Mouse (Mus musculus) brain, embryonic 14.5 days (tissue): Measurements from ENCODE around the gene Abhd17a. TPM values are rescaled to one million over a fixed set of nuclear protein-coding genes. Genes with fewer than 3 reads are reported as not detected.

ENCODE experiments used
- DNase-seq: peaks from one replicate; pipeline ENCODE4 v3.0.0-alpha.2; 2011; ENCODE audit warnings: low read depth
- CTCF ChIP-seq: fragments of 200-500 bp; IDR thresholded peaks from 2 replicates; pipeline ENCODE4 v1.5.1; 2012; ENCODE audit warnings: inconsistent platforms, mild to moderate bottlenecking, moderate library complexity, borderline replicate concordance; ENCODE audit not compliant: insufficient read depth, insufficient read length; ENCODE audit errors: extremely low read depth
- POLR2A ChIP-seq: fragments of 200-500 bp; IDR thresholded peaks from 2 replicates; pipeline ENCODE4 v1.6.1; 2012; ENCODE audit warnings: mild to moderate bottlenecking, inconsistent platforms, borderline replicate concordance; ENCODE audit not compliant: poor library complexity, insufficient read depth, insufficient read length, severe bottlenecking; ENCODE audit errors: extremely low read depth
- polyA plus RNA-seq: library from polyadenylated mRNA; depleted of rRNA; stranded (reverse); fragments of >200 nt; gene quantifications from 2 replicates; pipeline ENCODE4 v1.2.3, GENCODE M21; 2012; rRNA removed

The Abhd17a gene
- polyA plus RNA-seq, result 170 and 188 TPM in 2 replicates

- DNase-seq, result peak; percentile 99
- TF ChIP-seq POLR2A (peak; percentile 91), CTCF (no peak)
Measured at GRCm38 (mm10) chr10:80589879-80590854, at the start of gene Abhd17a. Gene Abhd17a (minus strand): TSS chr10:80590341.

- no peak for DNase-seq
- TF ChIP-seq POLR2A, result no peak
- no peak for TF ChIP-seq CTCF
Measured at GRCm38 (mm10) chr10:80635345-80635744, 45.2 kb upstream of the Abhd17a start.

- no peak for DNase-seq
Measured at GRCm38 (mm10) chr10:80628925-80629324, 38.8 kb upstream of the Abhd17a start.

GRCm38 (mm10) chr10:80627685-80628084, 37.5 kb upstream of the Abhd17a start:
- TF ChIP-seq POLR2A (no peak), CTCF (no peak)
- no peak for DNase-seq

More at GRCm38 (mm10) chr10:80628925-80629324, 38.8 kb upstream of the Abhd17a start:
- TF ChIP-seq CTCF, result no peak
- TF ChIP-seq POLR2A, result no peak

GRCm38 (mm10) chr10:80625764-80626163, 35.6 kb upstream of the Abhd17a start:
- no peak for DNase-seq
- no peak for TF ChIP-seq CTCF
- TF ChIP-seq POLR2A, result no peak

DNA sequence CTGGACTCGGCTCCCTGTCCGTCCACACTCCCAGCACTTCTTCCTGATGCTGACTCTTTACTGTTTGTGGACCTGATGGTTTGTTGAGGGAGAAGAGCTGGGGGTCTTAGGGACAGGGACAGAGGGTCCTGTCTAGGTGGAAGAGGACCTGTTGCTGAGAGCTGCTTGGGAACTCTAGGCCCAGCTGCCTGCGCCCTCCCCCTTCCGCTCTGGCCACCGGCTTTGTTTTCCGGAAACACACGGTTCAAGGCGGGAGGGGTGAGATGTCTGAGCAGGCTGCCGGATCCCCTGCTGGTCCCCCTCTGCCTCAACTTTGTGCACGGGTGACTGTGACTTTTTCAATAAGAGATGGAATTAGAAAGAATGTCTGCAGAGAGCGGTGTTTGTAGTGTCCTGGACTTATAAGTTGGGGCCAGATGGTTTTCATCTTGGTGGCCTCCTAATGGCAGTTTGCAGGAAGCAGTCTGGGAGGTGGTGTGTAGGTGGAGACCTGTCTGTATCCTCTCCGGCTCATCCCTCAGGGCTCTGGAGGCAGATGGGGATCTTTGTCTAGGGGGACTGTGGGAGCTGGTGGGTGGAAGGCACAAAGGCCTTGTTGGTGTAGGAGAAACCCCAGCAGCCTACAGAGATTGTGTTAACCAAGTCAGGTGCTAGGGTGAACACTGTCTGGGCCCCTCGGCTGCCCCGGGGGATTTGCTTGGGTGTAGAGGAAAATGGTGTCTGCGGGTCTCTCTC, 33.5 kb upstream of the Abhd17a start:
- DNase-seq, result peak; percentile 39
- TF ChIP-seq CTCF, result no peak

- peak; percentile 11 for DNase-seq
Measured at GRCm38 (mm10) chr10:80622661-80623456, 32.7 kb upstream of the Abhd17a start, which contains the start of gene Csnk1g2. Gene Csnk1g2 (plus strand): TSS chr10:80622838.

DNA sequence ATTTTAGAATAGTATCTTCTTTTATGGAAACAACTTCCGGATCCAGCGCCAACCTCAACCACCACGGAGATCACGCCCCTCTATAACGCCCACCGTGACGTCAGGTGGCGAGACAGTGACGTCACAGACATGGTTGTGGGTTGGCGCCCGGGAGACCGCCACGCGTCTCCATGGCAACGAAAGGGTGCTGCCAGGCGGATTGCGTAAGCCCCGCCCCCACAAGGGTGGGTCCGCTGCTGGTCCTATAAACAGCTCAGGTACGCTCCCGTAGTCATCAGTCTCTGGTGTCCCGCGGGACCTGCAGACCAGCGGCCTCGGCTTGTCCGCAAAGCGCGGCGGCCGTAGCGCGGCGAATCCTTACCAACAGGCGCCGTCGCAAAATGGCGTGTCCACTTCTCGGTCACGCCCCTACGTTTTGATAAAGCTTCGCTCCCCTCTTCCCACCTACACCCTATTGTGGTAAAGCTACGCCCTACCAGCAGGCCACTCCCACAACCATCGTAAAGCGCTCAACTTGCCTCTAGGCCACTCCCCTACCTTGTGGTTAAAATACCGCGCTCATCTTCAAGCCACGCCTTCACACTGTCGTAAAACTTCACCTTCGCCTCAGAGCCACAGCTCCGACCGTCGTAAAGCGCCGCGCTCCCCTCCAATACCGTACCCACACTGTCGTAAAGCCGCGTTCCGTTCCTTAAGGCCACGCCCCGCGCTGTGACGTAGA, 32.0 kb upstream of the Abhd17a start:
- peak; percentile 42; the same call in 1 of the 2 replicates for TF ChIP-seq POLR2A
- TF ChIP-seq CTCF, result no peak
- DNase-seq, result peak; percentile 100

More at GRCm38 (mm10) chr10:80622661-80623456, 32.7 kb upstream of the Abhd17a start, which contains the start of gene Csnk1g2:
- no peak for TF ChIP-seq CTCF
- TF ChIP-seq POLR2A, result peak; percentile 96

DNA sequence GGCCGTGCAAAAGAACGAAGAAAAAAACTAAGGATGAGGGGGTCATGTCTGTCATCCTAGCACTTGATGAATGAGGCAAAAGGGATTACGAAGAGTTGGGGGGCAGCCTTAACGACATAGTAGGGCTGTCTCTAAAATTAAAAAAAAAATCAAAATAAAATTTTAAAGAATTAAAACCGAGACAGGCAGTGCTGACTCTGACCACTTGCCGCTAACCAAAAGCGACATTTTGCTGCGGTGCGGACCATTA, 31.5 kb upstream of the Abhd17a start:
- TF ChIP-seq CTCF (no peak), POLR2A (no peak)
- DNase-seq, result no peak
